Mouse (Mus musculus): ENCODE data around the gene Nudt6.

Gene Nudt6

GRCm38 (mm10) chr3:37420072-37420471 is at the start of gene Nudt6:
Gene Nudt6, minus strand, starts transcription at chr3:37420211.
- peak; percentile 95 for DNase-seq (ENCODE audit: extremely low read depth, insufficient read length, low spot score)

GRCm38 (mm10) chr3:37469353-37469752 is 49.3 kb upstream of the Nudt6 start:
- no peak for DNase-seq (ENCODE audit: extremely low read depth, insufficient read length, low spot score)

GRCm38 (mm10) chr3:37468170-37468569 is 48.2 kb upstream of the Nudt6 start:
- no peak for DNase-seq (ENCODE audit: extremely low read depth, insufficient read length, low spot score)

GRCm38 (mm10) chr3:37455992-37456391 is 36.0 kb upstream of the Nudt6 start:
- DNase-seq (ENCODE audit: extremely low read depth, insufficient read length, low spot score): no peak

GRCm38 (mm10) chr3:37443409-37443808 is 23.4 kb upstream of the Nudt6 start:
- DNase-seq (ENCODE audit: extremely low read depth, insufficient read length, low spot score): no peak

- DNase-seq (ENCODE audit: extremely low read depth, insufficient read length, low spot score): no peak
Measured at GRCm38 (mm10) chr3:37439770-37440169, 19.8 kb upstream of the Nudt6 start.

- no peak for DNase-seq (ENCODE audit: extremely low read depth, insufficient read length, low spot score)
Measured at GRCm38 (mm10) chr3:37430359-37430758, 10.3 kb upstream of the Nudt6 start.

- DNase-seq (ENCODE audit: extremely low read depth, insufficient read length, low spot score): no peak
Measured at GRCm38 (mm10) chr3:37426069-37426468, 6.1 kb upstream of the Nudt6 start.

GRCm38 (mm10) chr3:37421179-37421578 is 1.2 kb upstream of the Nudt6 start:
- no peak for DNase-seq (ENCODE audit: extremely low read depth, insufficient read length, low spot score)

GRCm38 (mm10) chr3:37420641-37421040 is 630 bp upstream of the Nudt6 start:
- DNase-seq (ENCODE audit: extremely low read depth, insufficient read length, low spot score): no peak

GRCm38 (mm10) chr3:37419458-37419991 is 486 bp downstream of the Nudt6 start, which contains the start of gene Spata5:
Gene Spata5, plus strand, starts transcription at chr3:37419896.
- peak; percentile 100 for DNase-seq (ENCODE audit: extremely low read depth, insufficient read length, low spot score)

- DNase-seq (ENCODE audit: extremely low read depth, insufficient read length, low spot score): peak; percentile 95
Measured at GRCm38 (mm10) chr3:37418961-37419457, 1.0 kb downstream of the Nudt6 start.

- no peak for DNase-seq (ENCODE audit: extremely low read depth, insufficient read length, low spot score)
Measured at GRCm38 (mm10) chr3:37418341-37418740, 1.7 kb downstream of the Nudt6 start.

GRCm38 (mm10) chr3:37414413-37414960 is 5.5 kb downstream of the Nudt6 start:
- DNase-seq (ENCODE audit: extremely low read depth, insufficient read length, low spot score): peak; percentile 34

- no peak for DNase-seq (ENCODE audit: extremely low read depth, insufficient read length, low spot score)
Measured at GRCm38 (mm10) chr3:37413446-37413845, 6.6 kb downstream of the Nudt6 start.

- DNase-seq (ENCODE audit: extremely low read depth, insufficient read length, low spot score): no peak
Measured at GRCm38 (mm10) chr3:37407598-37407997, 12.4 kb downstream of the Nudt6 start.

GRCm38 (mm10) chr3:37401729-37402610 is 18.0 kb downstream of the Nudt6 start:
- DNase-seq (ENCODE audit: extremely low read depth, insufficient read length, low spot score): no peak

- no peak for DNase-seq (ENCODE audit: extremely low read depth, insufficient read length, low spot score)
Measured at GRCm38 (mm10) chr3:37398661-37399395, 21.2 kb downstream of the Nudt6 start.

GRCm38 (mm10) chr3:37397646-37398045 is 22.4 kb downstream of the Nudt6 start:
- DNase-seq (ENCODE audit: extremely low read depth, insufficient read length, low spot score): peak; percentile 21

GRCm38 (mm10) chr3:37396930-37397608 is 22.9 kb downstream of the Nudt6 start:
- no peak for DNase-seq (ENCODE audit: extremely low read depth, insufficient read length, low spot score)
